Mouse (Mus musculus): ENCODE results near the gene Tecrl.

Tecrl gene

DNA sequence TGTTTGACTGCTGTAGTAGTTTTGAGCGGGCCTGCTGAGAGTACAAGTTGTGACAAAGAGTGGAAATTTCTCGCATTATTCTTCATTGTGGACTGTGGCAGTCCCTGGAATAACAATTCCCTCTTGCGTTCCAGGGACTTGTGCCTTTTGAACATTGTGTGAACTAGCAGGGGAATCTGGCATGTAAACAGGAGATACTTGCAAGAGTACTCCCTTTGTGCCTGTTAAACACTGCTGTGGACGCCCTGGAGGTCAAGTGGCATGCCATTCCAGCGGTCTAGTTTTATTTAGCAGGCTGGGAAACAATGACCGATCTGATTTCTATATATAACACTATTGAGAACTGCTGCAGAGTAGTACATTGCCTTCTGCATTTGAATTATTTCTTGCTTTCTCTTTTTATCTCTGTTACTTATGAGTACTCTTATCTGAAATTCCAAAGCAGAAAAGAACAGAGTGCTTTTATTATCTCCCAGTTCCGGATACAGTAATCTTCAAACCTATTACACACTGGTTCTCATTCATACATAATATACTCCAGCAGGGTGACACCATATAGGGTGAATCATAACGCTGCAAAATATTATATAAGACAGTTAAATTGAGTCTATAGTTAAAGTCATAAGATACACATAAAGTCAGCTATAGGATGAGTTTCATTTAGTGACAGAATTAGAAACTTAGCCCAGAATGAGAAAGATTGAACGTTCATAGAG is at the start of gene Tecrl:
Gene Tecrl, minus strand, starts transcription at position 350 of the 716 bp plus-strand sequence.
- no peak for DNase-seq (ENCODE audit: low spot score in 2 of 2)

DNA sequence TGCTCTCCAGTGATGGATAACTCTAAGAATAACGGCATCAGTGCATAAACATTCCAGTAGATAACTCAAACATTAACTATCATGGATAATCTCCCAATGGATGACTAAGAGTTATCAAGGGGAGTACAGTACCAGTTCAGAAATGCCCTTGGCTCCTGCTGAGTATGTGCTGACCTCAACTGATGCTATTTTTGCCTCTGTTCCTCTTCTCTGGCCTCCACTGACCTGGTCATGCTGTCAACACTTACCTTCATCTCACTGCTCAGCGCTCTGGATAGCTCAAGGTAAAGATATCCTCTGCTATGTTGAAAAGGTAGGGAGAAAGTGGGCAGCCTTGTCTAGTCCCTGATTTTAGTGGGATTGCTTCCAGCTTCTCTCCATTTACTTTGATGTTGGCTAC is 30.0 kb upstream of the Tecrl start:
- no peak for DNase-seq (ENCODE audit: low spot score in 2 of 2)

DNA sequence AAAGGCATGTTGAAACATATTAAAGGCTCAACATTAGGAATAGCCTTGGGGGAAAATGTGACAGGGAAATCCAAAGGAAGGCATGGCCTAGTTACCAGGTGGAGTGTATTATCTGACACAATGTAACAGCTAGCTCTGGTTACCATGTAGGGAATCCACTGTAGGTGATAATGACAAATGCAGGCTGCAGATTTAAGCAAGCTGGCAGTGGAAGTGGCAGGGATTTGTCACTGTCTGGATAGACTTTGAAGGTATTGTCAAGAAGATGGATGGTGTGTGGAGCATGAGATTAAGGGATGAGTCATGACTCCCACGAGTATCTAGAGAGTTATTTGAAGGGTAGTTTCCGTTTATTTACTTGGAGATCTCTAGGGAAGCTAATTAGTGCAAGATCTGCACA is 3.4 kb downstream of the Tecrl start:
- DNase-seq (ENCODE audit: low spot score in 2 of 2) = no peak

DNA sequence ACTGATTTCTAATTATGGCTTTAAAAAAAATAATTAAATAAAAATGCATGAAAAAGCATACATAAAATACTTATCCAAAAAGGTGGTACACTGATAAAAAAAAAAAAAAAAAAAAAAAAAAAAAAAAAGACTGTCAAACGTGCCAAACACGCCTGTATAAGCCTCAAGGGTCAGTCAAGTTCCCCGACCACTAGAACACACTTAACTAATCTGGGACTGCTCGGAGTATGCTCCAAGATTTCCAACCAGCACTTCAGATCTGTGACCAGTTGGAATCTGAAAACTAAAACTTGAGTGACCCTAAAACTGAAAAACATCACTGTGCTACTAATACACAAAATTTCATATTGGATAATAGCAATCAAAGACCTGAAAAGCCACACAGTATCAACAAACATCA is 15.9 kb downstream of the Tecrl start:
- DNase-seq (ENCODE audit: low spot score in 2 of 2) = no peak

DNA sequence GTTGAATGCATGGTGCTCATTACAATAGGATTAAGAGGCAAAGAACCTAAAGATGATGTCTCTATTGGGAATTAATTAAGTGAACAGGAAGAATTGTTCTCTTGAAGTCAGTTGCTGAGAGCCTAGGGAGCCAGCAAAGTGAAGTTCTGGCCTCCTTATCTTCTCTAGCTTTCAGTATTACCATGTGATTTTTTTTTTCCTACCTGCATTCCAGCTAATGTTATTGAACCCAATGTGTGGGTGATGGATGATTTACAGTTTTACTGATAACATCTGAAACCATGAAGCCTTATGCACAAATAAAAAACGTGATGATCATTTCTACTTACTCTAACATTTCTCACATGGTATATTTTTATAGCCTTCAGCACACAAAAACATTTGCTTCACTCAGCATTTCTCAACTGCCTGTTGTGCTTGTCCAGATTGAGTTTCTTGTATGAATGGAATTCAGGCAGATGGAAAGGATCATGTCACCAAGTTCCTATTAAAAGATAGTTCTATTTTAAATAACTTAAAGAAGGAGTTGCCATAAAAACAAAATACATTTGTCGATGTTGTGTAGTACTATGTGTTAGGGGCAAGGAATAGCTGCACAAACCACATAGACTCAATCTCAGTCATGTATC is 87.7 kb downstream of the Tecrl start:
- DNase-seq (ENCODE audit: low spot score in 2 of 2) = no peak

DNA sequence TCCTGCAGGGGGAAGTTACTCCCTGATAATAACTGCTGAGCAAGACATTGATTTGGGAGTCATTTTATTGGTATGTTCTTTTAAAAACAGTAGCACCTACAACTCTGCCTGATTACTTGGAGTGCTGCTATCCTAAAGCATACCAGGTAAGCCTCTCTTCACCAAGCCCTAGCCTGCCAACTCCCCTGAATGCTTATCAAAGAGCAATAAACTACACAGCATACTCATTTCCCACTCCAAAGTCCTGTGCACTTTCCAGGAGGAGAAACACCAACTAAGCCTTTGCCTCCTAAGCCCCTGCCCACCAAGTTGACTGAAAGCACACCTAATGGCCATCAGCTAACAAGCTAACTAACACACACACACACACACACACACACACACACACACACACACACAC is 94.9 kb downstream of the Tecrl start:
- DNase-seq (ENCODE audit: low spot score in 2 of 2) = no peak

DNA sequence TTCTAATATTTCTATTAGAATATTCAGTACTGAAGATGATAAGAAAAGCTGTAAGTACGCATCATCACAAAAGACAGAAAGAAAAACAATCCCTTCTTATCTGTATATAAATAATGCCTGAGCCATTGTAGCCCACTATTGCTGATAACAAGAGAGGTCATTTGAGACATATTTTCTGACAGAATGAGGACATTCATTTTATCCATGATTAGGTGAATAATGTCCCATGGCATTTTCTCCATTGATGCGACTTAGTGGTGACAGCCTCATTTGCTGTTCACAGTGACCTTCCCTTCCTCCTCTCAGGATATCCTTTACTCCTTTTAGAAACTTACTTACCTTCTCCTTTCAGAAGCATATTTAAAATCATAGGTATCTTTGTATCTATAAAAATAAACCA is 100.9 kb downstream of the Tecrl start:
- no peak for DNase-seq (ENCODE audit: low spot score in 2 of 2)

DNA sequence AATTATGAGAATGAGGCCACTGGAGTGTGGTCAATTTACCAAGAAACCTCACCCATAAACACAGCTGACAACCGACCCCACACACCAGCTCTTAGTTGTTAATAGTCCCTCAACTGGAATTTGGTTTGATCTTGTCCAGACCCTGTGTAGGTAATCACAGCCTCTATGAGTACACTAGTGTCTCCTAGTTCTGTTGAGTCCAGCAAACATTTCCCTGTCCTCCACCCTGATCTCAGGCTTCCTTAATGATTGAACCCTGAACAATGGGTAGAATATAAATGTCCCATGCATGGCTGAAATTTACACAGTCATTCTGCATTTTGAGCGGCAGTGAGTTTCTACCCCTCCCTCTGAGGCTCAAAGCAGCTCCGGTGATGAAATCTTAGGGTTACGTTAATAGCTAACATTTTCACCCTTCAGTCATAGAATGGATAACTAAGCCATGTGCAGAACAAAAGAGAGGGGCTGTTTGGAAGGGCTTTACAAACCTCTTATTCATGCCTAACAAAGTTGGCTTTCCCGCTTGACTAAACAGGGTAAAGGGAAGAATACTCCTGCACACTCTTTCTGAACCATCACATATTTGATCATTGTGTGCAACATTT is 116.0 kb downstream of the Tecrl start:
- no peak for DNase-seq (ENCODE audit: low spot score in 2 of 2)

Measured in urinary bladder, adult 18-20 months (tissue).